Mouse (Mus musculus): ENCODE data around the gene Serpinb11. TPM values are rescaled to one million over a fixed set of nuclear protein-coding genes. Genes with fewer than 3 reads are reported as not detected.

The Serpinb11 gene
- polyA plus RNA-seq, 1 experiment from 2014 or later: not detected

DNA sequence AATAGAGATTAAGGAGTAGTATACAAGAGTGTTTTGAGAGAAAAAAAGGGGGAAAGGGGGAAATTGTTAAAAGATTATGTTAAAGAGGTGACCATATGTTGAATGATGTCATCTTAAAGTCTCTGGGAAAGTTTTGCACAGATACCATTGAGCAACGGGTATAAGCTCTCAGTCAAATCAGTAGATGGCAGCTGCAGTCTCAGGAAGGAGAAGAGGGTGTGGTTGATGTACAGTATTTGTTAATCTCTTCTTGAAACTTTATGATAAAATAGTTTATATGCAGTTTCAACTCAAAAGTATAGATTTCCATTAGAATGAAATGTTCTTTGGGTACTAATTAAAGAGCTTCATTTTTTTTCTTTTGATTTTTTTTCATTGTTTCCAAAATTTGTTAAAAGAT lies 36.5 kb downstream of the Serpinb11 start:
- H3K36me3 ChIP-seq (replicated peaks): no peaks in the 10 kb centered on the region

DNA sequence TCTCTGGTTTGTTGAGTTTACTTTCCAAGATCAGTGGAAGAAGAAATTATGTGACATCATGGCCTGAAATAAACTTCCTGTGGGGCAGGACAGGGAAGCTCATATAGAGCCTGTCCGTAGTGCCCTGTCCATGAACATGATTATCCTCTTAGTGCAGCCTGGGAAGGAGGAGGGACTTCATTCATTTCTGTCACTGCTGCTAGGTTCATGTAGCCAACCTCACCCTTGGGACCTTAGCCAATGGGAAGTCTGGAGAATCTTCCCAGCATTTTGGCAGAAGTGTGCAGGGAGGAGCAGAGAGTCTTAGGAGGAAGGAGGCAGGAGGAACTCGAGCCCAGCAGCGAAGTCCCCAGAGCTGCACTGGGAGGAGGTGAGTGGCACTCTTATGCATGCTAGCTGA lies 38.4 kb downstream of the Serpinb11 start, which contains the start of gene Serpinb7:
TSS of gene Serpinb7 (plus strand) at position 301 of the 400 bp plus-strand sequence.
- Histone ChIP-seq H3K9me3 (no peaks in the 10 kb centered on the region), H3K4me3 (no peak within 1 kb of the TSS), H3K36me3 (replicated peaks) (no peaks in the 10 kb centered on the region), H3K27me3 (ENCODE audit: poor library complexity, severe bottlenecking) (no peaks in the 10 kb centered on the region), H3K4me1 (no peaks in the 10 kb centered on the region), H3K27ac (no peak within 1 kb of the TSS)
- WGBS: 92% methylated on average over 3 of the region's 3 CpGs
- no peak for DNase-seq (ENCODE audit: extremely low spot score, low spot score)

More for the DNA sequence above, 36.5 kb downstream of the Serpinb11 start:
- no peak for DNase-seq (ENCODE audit: extremely low spot score, low spot score)
- Histone ChIP-seq H3K9me3 (no peaks in the 10 kb centered on the region), H3K27me3 (ENCODE audit: poor library complexity, severe bottlenecking) (no peaks in the 10 kb centered on the region), H3K4me1 (no peaks in the 10 kb centered on the region), H3K4me3 (no peak overlapping the region), H3K27ac (no peak overlapping the region)
- WGBS: 81% methylated on average over 1 of the region's 1 CpGs

DNA sequence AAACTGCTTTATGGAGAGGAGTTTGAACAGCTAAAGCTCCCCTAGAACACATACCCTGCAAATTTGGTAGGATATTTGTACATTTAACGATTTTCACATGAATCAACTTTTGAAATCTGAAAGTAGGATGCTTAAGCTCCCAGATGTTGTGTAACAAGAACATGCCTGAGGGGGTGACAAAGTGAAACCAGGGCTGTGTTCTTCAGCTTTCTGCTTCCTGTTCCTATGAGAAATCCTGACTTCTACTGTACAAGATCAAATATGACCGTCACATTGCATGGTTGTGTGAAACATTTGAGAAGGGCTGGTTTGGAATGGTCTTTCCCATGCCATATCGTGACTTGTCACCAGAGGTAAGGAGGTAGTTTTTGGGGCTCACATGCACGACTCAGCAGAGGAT lies 41.1 kb downstream of the Serpinb11 start:
- Histone ChIP-seq H3K9me3 (no peaks in the 10 kb centered on the region), H3K27me3 (ENCODE audit: poor library complexity, severe bottlenecking) (no peaks in the 10 kb centered on the region), H3K36me3 (replicated peaks) (no peaks in the 10 kb centered on the region), H3K4me3 (no peak overlapping the region), H3K4me1 (no peaks in the 10 kb centered on the region), H3K27ac (no peak overlapping the region)
- WGBS: 85% methylated on average over 4 of the region's 4 CpGs
- no peak for DNase-seq (ENCODE audit: extremely low spot score, low spot score)

DNA sequence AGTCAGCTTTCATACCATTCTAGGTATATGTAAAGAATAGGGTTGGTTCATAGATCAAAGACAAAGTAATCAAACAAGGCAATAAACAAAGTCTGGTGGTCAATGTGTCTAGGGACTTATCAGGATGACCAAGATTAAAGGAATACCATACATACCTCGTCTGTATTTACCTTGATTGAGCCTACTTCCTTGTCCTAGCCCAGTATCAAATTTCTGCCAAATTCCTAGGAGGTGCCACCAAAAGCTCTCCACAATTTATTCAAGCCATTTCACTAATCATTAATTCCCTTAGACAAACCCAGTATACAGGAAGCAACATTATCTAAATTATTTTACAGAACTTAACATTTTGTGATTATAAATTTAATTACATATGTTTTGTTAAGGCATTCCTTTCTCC lies 53.7 kb downstream of the Serpinb11 start:
- WGBS: 59% methylated on average over 1 of the region's 1 CpGs
- Histone ChIP-seq H3K27ac (no peak overlapping the region), H3K27me3 (ENCODE audit: poor library complexity, severe bottlenecking) (no peaks in the 10 kb centered on the region), H3K9me3 (no peaks in the 10 kb centered on the region), H3K36me3 (replicated peaks) (no peaks in the 10 kb centered on the region), H3K4me1 (no peaks in the 10 kb centered on the region), H3K4me3 (no peak overlapping the region)
- DNase-seq (ENCODE audit: extremely low spot score, low spot score): no peak

DNA sequence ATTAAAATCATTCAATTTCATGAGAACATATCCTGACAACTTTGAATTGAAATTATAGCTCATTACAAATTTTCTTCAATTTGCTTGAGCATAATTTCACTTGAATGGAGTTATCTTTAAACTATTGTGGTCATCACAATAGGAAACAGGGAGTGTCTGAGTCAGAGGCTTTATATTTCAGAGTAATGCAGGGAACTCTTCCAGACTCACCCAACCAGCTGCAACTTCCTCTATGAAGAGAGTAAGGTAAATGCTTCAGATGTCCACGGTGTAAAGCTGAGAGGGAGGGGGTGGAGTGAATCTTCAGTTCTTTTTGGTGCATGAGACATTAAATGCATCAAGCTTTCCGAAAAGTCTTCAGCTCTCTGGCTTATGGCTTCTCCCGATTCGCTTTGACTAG lies 61.5 kb downstream of the Serpinb11 start:
- no peak overlapping the region for H3K27ac ChIP-seq
- no peaks in the 10 kb centered on the region for H3K9me3 ChIP-seq
- H3K4me1 ChIP-seq: no peaks in the 10 kb centered on the region
- H3K4me3 ChIP-seq: no peak overlapping the region
- WGBS: 82% methylated on average over 4 of the region's 4 CpGs
- H3K36me3 ChIP-seq (replicated peaks): no peaks in the 10 kb centered on the region
- H3K27me3 ChIP-seq (ENCODE audit: poor library complexity, severe bottlenecking): no peaks in the 10 kb centered on the region
- no peak for DNase-seq (ENCODE audit: extremely low spot score, low spot score)

Other genes with a start within 250 kb of the Serpinb11 start
- not detected in 2 replicates for gene Serpinb3b, start 82.8 kb upstream of the Serpinb11 start, polyA plus RNA-seq (2016; fragmentation: Nextera tagmentation; extraction: Ambion mirVana)
- gene Serpinb3c, start 82.8 kb upstream of the Serpinb11 start, polyA plus RNA-seq (2016; fragmentation: Nextera tagmentation; extraction: Ambion mirVana): not detected in 2 replicates
- 0.11 TPM in 1 of 2 replicates, not detected in the other for gene Serpinb7, start 38.5 kb downstream of the Serpinb11 start, polyA plus RNA-seq (2016; fragmentation: Nextera tagmentation; extraction: Ambion mirVana)
- not detected in 2 replicates for gene Serpinb2, start 150.2 kb downstream of the Serpinb11 start, polyA plus RNA-seq (2016; fragmentation: Nextera tagmentation; extraction: Ambion mirVana)
- gene Serpinb8, start 228.8 kb downstream of the Serpinb11 start, polyA plus RNA-seq (2016; fragmentation: Nextera tagmentation; extraction: Ambion mirVana): 0.31 and 0.50 TPM in 2 replicates